Mouse (Mus musculus) erythroblast, embryonic 14.5 days (primary cell): ENCODE measurements around the gene Cyfip2.

ENCODE experiments used
- GATA1 ChIP-seq: IDR thresholded peaks from 2 replicates; pipeline ENCODE4 v1.6.1; 2012; ENCODE audit warnings: low read length, inconsistent platforms, mixed read lengths
- TAL1 ChIP-seq: IDR thresholded peaks from 3 replicates; pipeline ENCODE4 v1.6.1; 2012; ENCODE audit warnings: low read length, inconsistent platforms, mixed read lengths

GRCm38 (mm10) chr11:46276168-46276567 lies 36.5 kb downstream of the Cyfip2 start:
- TF ChIP-seq GATA1 = no peak
- no peak for TF ChIP-seq TAL1
